Mouse (Mus musculus) spleen, postnatal 14 days (tissue): ENCODE measurements at regions not wholly inside any gene's neighbourhood (a gene's known extent, or its start where the extent isn't known, plus 50 kb on each side); places are given as distances from the start of the nearest gene placed in this dataset.
A peak's percentile ranks its signal among the peaks of the same experiment; 100 is the strongest.

Experiments used
- DNase-seq, 2 experiments: peaks; one replicate each; pipeline ENCODE4 v3.0.0; 2021 to 2022; ENCODE audit warnings: low spot score in 2 of 2

DNA sequence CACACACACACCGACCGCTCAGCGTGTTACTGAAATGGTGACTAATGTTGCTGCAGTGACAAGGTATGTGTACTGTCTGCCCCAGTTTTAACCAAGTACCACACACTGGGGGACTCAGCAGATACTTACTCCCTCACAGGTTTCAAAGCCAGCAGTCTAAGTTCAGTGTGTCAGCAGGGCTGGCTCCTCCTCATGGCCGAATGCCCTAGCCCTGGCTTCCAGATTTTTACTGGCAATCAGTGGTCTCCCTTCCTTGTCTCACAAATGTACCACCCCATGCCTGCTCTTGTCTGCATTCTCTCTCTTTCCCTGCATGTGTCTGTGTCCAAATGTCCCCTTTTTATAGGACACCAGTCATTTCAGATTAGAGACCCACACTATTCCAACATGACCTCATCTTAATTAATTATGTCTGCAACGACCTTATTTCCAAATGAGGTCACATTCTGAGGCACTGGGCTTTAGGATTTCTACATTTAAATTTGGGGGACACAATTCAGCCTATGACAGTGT, 114.7 kb downstream of the Uri1 start:
- DNase-seq = no peak

- peak in 1 of 2 experiments; percentile 5 for DNase-seq
Measured at GRCm38 (mm10) chr7:37893885-37894284, 120.4 kb upstream of the Zfp536 start.

DNA sequence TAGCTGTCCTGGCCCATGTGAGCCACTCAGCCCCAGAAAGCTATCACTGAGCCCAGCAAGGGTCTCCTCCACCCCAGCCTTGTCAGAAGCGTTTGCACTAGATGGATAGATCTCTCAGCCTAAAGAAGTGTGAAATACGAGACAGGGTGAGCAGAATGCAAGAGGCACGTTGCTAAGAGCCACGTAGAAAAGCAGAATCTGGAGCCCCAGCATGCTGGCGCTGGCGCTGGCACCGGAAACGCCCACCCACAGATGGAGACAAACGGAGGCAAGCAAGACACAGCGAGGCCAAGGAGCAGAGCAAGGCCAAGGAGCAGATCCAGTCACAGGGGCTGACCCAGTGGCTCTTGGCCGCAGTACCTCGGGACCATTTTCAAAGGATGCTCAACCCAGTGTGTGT, 100.9 kb upstream of the Zfp536 start:
- DNase-seq = no peak

- no peak for DNase-seq
Measured at GRCm38 (mm10) chr7:37870956-37871355, 97.5 kb upstream of the Zfp536 start.

- DNase-seq = no peak
Measured at GRCm38 (mm10) chr7:37866468-37866867, 93.0 kb upstream of the Zfp536 start.

GRCm38 (mm10) chr7:37851471-37851870, 78.0 kb upstream of the Zfp536 start:
- DNase-seq = no peak

- no peak for DNase-seq
Measured at GRCm38 (mm10) chr7:37845201-37845600, 71.8 kb upstream of the Zfp536 start.

GRCm38 (mm10) chr7:37842000-37842513, 68.6 kb upstream of the Zfp536 start:
- DNase-seq = no peak

DNA sequence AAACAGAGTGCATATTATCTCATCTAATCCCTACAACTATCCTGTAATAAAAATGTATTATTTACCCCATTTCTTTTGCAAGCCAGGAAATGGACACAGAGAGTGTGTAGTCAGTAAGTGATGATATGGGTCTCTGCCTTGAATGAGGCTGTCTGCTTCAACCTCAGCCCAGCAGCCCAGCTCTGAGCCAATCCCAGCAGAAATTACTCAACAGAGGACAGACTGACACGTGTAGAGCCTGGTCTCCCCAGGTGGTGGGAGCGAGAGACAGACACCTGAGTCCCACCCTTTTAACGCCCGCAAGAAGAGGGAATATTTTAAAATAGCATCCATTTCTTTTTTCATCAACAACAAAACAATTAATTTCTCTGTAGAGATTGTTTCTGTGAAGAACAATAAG, 68.1 kb upstream of the Zfp536 start:
- DNase-seq = no peak

DNA sequence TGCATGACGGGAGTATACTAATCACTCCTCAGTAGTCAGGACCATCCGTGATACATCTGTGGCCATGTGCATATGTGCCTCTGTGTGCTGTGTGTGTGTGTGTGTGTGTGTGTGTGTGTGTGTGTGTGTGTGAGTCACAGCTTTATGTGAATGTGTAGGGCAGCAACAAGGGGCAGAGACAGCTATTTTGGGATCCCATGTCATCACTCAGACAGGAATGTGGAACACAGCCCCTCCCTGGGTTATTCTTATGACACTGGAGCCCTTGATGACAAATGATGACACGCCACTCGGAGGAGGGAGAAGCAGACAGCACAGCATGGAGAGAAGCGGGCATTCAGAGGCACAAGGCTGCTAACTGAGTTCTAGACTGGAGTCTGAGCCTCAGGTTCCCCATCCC, 64.4 kb upstream of the Zfp536 start:
- DNase-seq = no peak

DNA sequence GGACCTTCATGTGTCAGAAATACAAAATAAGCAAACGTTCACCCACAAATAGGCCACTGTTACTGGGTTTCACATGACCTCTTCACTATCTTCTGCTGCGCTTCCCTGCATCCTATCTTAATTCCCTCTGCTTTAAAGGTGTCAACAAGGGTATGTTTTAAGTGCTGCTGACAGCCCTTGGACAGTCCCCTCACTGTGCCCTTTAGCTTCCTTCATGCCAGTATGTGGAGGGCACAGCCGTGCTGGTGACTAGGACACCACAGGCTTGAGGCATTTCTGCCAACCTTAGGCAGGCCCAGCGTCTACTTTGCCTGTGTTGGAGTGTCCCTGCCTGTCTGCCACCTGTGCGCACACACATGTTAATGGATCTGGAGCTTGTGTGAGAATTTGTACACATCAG, 63.9 kb upstream of the Zfp536 start:
- no peak for DNase-seq

GRCm38 (mm10) chr7:37833420-37833819, 60.0 kb upstream of the Zfp536 start:
- no peak for DNase-seq

DNA sequence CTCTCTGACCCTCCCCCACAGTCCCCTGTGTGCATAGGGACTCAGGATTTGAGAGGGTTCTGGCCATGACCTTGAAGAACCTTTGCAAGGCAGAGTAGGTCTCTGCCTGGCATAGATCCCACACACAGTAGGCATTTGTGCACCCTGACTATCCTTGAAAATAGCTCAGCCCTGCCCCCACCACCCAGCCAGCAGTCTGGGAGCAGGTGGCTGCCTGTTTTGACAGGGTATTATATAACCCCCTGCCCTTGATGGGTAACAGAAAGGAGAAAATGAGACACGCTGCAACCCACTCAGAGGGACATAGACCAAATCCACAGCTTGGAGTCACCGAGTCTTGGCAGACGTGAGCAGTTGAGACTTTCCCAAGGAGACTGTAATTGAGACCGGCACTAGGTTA, 58.9 kb upstream of the Zfp536 start:
- DNase-seq = no peak

DNA sequence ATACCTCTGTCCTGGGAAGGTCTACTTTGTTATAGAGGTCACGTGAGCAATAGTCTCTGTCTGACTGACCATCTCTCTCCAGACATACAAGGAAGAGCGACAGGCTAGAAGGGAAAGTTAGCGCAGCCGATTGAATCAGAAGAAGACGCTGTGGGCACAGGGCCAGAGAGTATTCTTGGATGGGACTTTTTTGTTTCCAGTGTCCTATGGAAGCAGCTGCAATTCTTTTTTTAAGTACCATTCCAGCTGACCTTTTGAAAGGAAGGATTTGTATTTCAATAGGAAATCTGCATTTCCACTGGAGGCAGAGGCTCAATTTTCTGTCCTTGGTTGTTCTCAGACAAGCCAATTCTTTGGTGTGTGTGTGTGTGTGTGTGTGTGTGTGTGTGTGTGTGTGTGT, 52.3 kb upstream of the Zfp536 start:
- no peak for DNase-seq
